ENCODE assay signal across 11 mouse cellular contexts in the genomic region with DNA sequence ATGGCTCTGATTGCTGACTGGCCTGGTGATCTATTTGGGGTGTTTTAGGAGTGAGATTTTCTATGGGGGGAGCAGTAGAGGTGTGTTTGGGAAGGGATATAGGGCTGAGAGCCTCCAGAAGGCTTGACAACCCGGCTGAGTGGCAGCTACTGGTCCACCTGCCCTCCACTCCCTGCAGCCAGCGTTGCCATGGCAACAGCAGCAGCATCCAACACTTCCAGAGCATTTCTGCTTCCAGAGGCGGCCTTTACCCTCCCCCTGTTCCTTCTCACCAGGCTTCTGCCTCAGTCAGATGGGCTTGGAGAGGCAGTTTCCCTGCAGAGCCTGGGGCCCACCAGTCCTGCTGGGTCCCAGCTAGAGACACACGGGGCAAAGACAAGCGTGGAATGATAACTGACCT. TPM values are rescaled to one million over a fixed set of nuclear protein-coding genes. Genes with fewer than 3 reads are reported as not detected.
A peak's percentile ranks its signal among the peaks of the same experiment; 100 is the strongest.
DNase-seq lines count a peak whose midpoint lies in the region; ATAC-seq and TF ChIP-seq lines count a peak whose summit lies in the region.
"Had no signal": no experiment of that assay in that cellular context is flagged by ENCODE, and none has a peak within 500 bp of the region (broad histone marks: within the 10 kb centered on the region; RNA-seq: fewer than 3 reads in every experiment).

No protein-coding gene starts in this region.

- no peak overlapping the region for H3K4me3 ChIP-seq in forebrain, embryonic 12.5 days (replicated peaks)
- H3K4me3 ChIP-seq in hindbrain, postnatal 0 days (ENCODE audit: low read length), result no peak overlapping the region
- H3K4me3 ChIP-seq in neural tube, embryonic 15.5 days (replicated peaks), result no peak overlapping the region
- H3K4me3 ChIP-seq: erythroblast, embryonic 14.5 days had no signal

- DNase-seq in embryo, embryonic 10 days (ENCODE audit: low spot score), result peak; percentile 63
- no peak for DNase-seq in embryo, embryonic 9.5 days (ENCODE audit: extremely low spot score)
- DNase-seq in hindbrain, postnatal 0 days (ENCODE audit: low spot score), result peak; percentile 88
- no peak for DNase-seq in lung, postnatal 14 days
- no peak for DNase-seq in B cell, adult 2 months
- DNase-seq in urinary bladder, postnatal 36 days (ENCODE audit: low spot score in 2 of 2), result no peak
- DNase-seq: heart, postnatal 14 days had no signal

- TF ChIP-seq CTCF in hindbrain, postnatal 0 days (IDR thresholded peaks at IDR 0.05; ENCODE audit: low read depth), result no peak

- H3K4me1 ChIP-seq in forebrain, embryonic 12.5 days, result peaks cover 54% of the 10 kb centered on the region
- peaks cover 11% of the 10 kb centered on the region; the same call in 1 of the 2 replicates for H3K4me1 ChIP-seq in hindbrain, postnatal 0 days (ENCODE audit: insufficient read depth, low read length)
- H3K4me1 ChIP-seq in neural tube, embryonic 15.5 days, result peaks cover 33% of the 10 kb centered on the region

- no peak overlapping the region for H3K9ac ChIP-seq in forebrain, embryonic 12.5 days
- no peak overlapping the region for H3K9ac ChIP-seq in hindbrain, postnatal 0 days (replicated peaks; ENCODE audit: low read length)
- H3K9ac ChIP-seq in neural tube, embryonic 15.5 days (replicated peaks), result no peak overlapping the region
- H3K9ac ChIP-seq: liver, embryonic 14.5 days had no signal

- peak; percentile 81 for ATAC-seq in forebrain, embryonic 12.5 days (ENCODE audit: low FRiP score)
- peak; percentile 71 for ATAC-seq in hindbrain, postnatal 0 days
- peak; percentile 77 for ATAC-seq in neural tube, embryonic 15.5 days (ENCODE audit: low FRiP score)

- no peaks in the 10 kb centered on the region for H3K36me3 ChIP-seq in forebrain, embryonic 12.5 days (replicated peaks)
- H3K36me3 ChIP-seq in hindbrain, postnatal 0 days (ENCODE audit: insufficient read depth, low read length), result no peaks in the 10 kb centered on the region
- no peaks in the 10 kb centered on the region for H3K36me3 ChIP-seq in neural tube, embryonic 15.5 days

- 18% methylated on average over 5 of the region's 5 CpGs for WGBS in forebrain, embryonic 12.5 days
- 11% methylated on average over 5 of the region's 5 CpGs for WGBS in hindbrain, postnatal 0 days
- 28% methylated on average over 5 of the region's 5 CpGs for WGBS in neural tube, embryonic 15.5 days

- H3K27me3 ChIP-seq in forebrain, embryonic 12.5 days, result no peaks in the 10 kb centered on the region
- H3K27me3 ChIP-seq in hindbrain, postnatal 0 days (ENCODE audit: insufficient read depth, low read length), result no peaks in the 10 kb centered on the region; the same call in 1 of the 2 replicates
- H3K27me3 ChIP-seq in neural tube, embryonic 15.5 days (replicated peaks), result no peaks in the 10 kb centered on the region

- H3K4me2 ChIP-seq in forebrain, embryonic 12.5 days, result no peak overlapping the region
- H3K4me2 ChIP-seq in hindbrain, postnatal 0 days (ENCODE audit: low read depth, low read length), result no peak overlapping the region
- no peak overlapping the region for H3K4me2 ChIP-seq in neural tube, embryonic 15.5 days

- peak overlapping the region; percentile 77 for H3K27ac ChIP-seq in forebrain, embryonic 12.5 days
- peak overlapping the region; percentile 61 for H3K27ac ChIP-seq in hindbrain, postnatal 0 days
- peak overlapping the region; percentile 75 for H3K27ac ChIP-seq in neural tube, embryonic 15.5 days (replicated peaks)
- H3K27ac ChIP-seq: liver, embryonic 14.5 days had no signal

- H3K9me3 ChIP-seq in forebrain, embryonic 12.5 days, result no peaks in the 10 kb centered on the region
- H3K9me3 ChIP-seq in hindbrain, postnatal 0 days (ENCODE audit: low read length), result no peaks in the 10 kb centered on the region
- no peaks in the 10 kb centered on the region for H3K9me3 ChIP-seq in neural tube, embryonic 15.5 days (replicated peaks)

RNA-seq across cellular contexts. Expression of gene Sik1, which starts 38.4 kb away (rescaled TPM):
- polyA plus RNA-seq in forebrain, embryonic 12.5 days (2016; fragmentation: Nextera tagmentation; extraction: Ambion mirVana), result 15.2 and 16.7 TPM in 2 replicates
- total RNA-seq in hindbrain, postnatal 0 days (2014; rRNA removed), result 39.6 and 41.6 TPM in 2 replicates
- 14.4 and 18.1 TPM in 2 replicates for polyA plus RNA-seq in hindbrain, postnatal 0 days (2015; fragmentation: Nextera tagmentation; extraction: Ambion mirVana)
- 18.4 and 20.7 TPM in 2 replicates for polyA plus RNA-seq in neural tube, embryonic 15.5 days (2015; fragmentation: Nextera tagmentation; extraction: Ambion mirVana)

Comparison
In these comparisons a context has a peak if more than half of its experiments do, and no peak if none do; other contexts are left out.
1. DNase-seq: peak in embryo, embryonic 10 days (single experiment) and hindbrain, postnatal 0 days (single experiment); none in embryo, embryonic 9.5 days (single experiment), lung, postnatal 14 days (single experiment), B cell, adult 2 months (0 of 2) and urinary bladder, postnatal 36 days (0 of 2).
2. Peak in every context shown above with its lines, with median percentiles within 50 percentile points of each other: ATAC-seq and H3K27ac ChIP-seq.